Mouse (Mus musculus): ENCODE measurements around the gene Atg16l1.

Atg16l1 gene

DNA sequence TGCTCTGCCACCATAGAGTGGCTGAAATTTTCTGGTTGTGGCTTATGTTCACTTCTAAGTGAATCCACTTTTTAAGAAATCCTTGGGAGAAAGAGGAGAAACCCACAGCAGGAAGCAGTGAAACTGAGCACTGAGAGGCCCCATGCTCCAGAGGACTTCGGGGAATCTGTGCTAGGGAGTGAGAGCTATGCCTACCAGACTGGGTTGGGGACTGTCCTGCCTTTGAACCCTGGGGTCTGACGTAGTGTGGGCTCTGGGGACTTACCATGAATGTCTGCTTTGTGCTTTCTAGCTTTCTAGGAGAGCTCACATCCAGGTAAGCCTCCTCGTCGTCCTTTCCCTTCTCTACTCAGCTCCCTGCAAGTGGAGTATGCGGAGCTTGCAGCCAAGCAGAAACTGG lies 81.3 kb downstream of the Atg16l1 start:
- DNase-seq = no peak

DNA sequence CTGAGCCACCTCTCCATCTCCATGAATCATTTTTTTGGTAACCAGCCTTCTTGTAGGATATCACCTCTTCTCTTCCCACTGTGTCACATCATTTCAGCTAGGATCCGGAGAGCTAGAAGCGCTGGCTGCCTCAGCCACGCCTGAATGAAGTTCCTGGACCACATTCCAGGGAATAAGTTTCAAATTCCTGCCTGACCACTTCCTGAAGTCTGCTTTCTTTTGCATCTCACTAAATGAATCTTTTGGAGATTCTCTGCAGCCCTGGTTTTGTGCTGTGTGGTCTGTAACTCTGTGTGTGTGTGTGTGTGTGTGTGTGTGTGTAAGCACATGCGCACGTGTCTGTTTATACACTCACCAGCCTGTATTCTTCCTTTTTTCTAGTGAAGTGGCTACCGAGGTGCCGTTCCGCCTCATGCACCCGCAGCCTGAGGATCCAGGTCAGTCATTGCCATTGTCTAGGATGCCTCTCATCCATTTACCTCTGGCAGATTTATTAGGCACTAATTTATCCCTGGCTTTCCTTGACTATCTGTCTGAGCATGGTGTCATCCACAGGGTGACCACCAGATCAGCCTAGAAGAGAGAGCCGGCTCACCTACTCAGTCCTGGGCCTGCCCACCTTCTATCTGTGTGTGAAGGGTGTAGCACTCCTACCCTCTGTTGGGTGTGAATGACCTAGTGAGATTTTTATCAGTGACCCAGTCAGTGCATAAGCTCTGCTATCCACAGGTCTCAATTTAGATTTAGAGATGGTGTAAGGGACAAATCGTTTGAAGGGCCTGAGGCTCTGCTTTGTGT lies 84.9 kb downstream of the Atg16l1 start:
- DNase-seq = no peak
